Mouse (Mus musculus) brain, embryonic 14.5 days (tissue): ENCODE results near the gene Rai1. TPM values are rescaled to one million over a fixed set of nuclear protein-coding genes. Genes with fewer than 3 reads are reported as not detected.

ENCODE experiments used
- DNase-seq: peaks from one replicate; pipeline ENCODE4 v3.0.0-alpha.2; 2011; ENCODE audit warnings: low read depth
- CTCF ChIP-seq: fragments of 200-500 bp; IDR thresholded peaks from 2 replicates; pipeline ENCODE4 v1.5.1; 2012; ENCODE audit warnings: inconsistent platforms, mild to moderate bottlenecking, moderate library complexity, borderline replicate concordance; ENCODE audit not compliant: insufficient read depth, insufficient read length; ENCODE audit errors: extremely low read depth
- POLR2A ChIP-seq: fragments of 200-500 bp; IDR thresholded peaks from 2 replicates; pipeline ENCODE4 v1.6.1; 2012; ENCODE audit warnings: mild to moderate bottlenecking, inconsistent platforms, borderline replicate concordance; ENCODE audit not compliant: poor library complexity, insufficient read depth, insufficient read length, severe bottlenecking; ENCODE audit errors: extremely low read depth
- polyA plus RNA-seq: library from polyadenylated mRNA; depleted of rRNA; stranded (reverse); fragments of >200 nt; gene quantifications from 2 replicates; pipeline ENCODE4 v1.2.3, GENCODE M21; 2012

Gene Rai1
- polyA plus RNA-seq, 1 experiment, result 78.4 TPM

DNA sequence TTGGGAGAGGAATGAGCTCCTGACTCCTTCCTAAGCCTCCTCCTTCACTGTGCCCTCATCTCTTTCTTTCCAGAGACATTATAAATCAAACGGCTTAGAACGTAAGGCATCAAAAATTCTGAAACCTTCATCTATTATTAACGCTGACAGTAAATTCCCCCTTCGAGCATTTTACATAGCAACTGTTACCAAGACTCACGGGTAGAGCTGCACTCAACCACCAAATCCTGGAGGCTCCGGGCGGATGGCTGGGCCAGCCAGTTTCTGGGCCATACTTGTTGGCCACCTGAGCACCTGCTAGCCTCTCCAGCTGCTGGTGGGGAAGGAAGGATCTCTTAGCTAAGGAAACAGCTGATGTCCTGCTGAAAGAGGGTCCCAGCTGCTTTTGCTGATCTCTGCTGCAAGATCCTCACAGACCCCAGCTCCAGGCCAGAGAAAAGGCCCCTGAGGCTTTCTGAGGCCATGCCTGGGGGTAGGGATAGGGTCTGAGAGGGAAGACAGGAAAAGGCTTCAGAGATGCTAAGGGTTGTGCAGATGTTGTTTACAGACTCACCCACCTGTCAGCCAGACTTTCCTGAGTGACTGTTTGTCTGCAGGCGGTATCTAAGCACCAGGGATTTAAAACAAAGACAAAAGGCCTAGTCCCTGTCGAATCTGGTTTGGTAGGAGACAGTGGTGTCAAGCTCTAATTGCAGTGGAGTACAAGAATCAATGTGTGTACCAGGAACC, 56.5 kb downstream of the Rai1 start:
- peak; percentile 55 for DNase-seq
- TF ChIP-seq POLR2A, result no peak
- no peak for TF ChIP-seq CTCF

DNA sequence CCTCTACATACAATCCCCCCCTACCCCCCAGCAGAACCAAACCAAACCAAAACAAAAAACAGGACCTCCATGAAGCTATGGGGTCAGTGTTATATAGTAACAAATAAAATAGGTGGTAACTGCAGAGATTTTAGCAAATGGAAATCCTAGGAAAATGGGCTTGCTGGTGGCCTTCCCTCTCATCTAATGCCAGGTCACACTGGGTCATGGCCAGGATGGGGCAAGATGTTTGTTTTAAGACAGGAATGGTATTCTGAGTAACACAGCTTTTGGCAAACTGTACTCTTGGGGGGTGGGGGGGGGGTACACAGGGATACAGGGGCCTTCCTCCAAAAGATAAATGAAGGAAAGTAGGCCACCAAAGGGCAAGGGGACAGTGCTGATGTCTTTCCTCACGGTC, 57.7 kb downstream of the Rai1 start:
- TF ChIP-seq POLR2A (no peak), CTCF (no peak)
- DNase-seq, result no peak

DNA sequence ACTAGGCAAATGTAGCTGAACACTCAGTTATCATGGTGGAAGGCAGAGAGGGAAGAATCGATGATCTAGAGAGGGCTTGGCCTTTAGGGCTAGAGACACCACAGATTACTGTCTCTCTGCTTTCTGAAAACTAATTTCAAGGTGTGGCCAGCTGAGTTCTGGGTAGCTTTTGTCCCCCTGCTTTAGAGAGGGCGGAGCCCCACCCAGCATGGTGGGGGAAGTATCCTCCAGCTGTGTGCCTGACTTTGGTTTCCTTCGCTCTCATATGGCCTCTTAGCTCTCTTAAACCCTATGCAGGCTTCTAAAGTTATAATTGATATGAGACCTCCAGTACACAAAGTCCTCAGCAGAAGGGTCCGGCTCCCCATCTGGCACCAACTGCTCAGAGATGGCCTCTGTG, 58.5 kb downstream of the Rai1 start:
- TF ChIP-seq CTCF, result no peak
- TF ChIP-seq POLR2A, result no peak
- DNase-seq, result no peak

DNA sequence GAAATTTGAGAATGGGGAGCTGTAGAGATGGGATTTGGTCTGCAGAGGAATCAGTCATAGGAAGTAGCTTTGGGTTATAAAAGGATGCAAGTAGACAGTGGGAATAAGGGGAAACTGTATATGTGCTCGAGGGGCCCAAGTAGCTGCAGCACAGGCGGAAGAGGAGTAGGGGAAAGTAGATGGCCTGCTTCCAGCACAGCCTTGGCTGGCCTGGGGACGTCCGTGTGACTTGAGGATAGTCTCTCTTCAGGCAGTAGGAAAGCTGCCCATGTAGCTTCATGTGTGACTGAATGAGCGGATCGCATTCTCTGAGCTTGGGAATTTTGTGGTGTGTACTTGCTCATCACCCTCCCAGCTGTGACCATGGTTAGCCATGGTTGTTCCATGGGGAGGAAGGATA, 59.6 kb downstream of the Rai1 start:
- TF ChIP-seq POLR2A, result no peak
- no peak for DNase-seq

DNA sequence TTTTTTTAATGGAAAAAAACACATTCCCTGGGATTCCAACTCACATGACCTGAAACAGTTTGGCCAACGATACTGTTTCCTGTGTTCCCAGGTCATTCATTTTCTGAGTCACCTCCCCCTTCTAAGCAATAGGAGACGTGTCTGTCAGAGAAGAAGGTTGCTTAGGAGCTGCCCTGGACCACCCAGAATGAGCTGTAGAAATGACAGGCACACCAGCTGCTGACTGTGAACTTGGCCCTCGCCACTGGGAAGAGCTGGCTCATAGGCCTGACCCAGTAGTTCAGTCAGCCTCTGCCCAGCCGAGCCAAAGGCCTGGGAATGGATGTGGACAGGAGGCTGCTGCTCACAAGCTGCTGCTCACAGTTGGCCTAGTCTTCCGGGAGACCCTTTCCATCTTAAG, 60.3 kb downstream of the Rai1 start:
- TF ChIP-seq POLR2A (no peak), CTCF (no peak)
- peak; percentile 62 for DNase-seq

DNA sequence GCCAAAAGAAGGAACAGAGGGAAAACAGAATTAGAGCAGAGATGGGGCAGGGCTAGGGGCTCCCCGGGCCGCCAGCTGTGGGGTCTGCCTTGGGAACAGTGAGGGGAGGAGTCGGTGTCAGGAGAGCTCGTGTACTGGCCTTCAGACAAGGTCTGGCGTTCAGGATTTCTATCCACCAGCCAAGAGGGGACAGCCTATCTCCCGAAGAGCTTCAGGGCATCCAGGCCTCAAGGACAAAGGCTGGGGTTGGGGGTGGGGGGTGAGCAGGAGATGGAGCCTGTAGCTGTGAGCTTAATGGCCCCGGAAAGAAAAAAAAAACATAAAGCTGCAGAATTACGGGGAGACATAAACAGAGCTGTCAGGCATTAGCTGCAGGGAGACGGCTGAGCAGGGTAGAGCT, 64.0 kb downstream of the Rai1 start:
- TF ChIP-seq CTCF (no peak), POLR2A (no peak)
- DNase-seq, result peak; percentile 45

DNA sequence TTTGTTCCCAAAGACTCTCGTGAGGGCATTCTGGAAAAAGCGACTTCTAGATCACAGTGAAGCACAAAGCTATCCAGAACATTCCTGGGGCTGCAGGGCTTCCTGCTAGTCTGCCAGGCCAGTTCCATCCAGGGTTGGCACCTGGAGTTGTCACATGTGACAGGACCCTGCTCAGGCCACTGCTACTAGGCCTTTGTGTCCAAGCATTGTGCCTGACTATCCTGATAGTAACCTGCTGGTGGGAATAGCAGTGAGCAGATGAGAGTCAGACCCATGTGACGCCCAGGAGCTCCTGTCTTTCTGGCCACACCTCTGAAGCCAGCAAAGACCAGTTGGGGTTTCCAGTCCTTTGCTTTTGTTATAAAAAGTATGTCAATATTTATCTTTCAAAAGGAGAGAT, 67.3 kb downstream of the Rai1 start:
- TF ChIP-seq POLR2A (no peak), CTCF (no peak)
- no peak for DNase-seq

DNA sequence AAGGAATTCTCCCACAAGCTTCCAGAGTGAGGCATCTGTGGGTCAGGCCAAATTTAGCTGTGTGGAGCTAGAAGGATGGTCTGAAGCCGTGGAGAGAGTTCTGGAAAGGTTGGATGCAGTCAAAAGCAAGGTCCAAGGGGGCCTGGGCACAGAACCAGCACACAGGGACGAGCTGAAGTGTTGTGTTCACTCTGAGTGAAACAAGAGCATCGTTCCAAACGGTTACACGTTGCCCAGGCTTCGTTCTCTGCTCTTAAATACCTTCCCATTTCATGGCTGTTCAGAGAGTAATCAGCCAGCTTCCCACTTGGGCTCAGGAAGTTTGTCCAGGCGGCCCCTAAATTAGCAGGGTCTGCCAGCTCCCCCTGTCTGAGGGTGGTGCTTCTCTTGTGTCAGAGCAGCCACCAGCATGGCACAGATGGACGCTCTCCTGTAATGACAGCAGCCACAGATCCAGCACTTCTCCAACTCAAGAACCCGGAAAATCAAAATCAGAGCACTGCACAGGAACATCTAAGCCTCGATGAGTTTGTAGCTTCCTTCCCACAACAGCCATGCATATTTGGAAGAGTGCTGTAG, 68.9 kb downstream of the Rai1 start:
- TF ChIP-seq POLR2A, result no peak
- TF ChIP-seq CTCF, result no peak
- DNase-seq, result peak; percentile 44

DNA sequence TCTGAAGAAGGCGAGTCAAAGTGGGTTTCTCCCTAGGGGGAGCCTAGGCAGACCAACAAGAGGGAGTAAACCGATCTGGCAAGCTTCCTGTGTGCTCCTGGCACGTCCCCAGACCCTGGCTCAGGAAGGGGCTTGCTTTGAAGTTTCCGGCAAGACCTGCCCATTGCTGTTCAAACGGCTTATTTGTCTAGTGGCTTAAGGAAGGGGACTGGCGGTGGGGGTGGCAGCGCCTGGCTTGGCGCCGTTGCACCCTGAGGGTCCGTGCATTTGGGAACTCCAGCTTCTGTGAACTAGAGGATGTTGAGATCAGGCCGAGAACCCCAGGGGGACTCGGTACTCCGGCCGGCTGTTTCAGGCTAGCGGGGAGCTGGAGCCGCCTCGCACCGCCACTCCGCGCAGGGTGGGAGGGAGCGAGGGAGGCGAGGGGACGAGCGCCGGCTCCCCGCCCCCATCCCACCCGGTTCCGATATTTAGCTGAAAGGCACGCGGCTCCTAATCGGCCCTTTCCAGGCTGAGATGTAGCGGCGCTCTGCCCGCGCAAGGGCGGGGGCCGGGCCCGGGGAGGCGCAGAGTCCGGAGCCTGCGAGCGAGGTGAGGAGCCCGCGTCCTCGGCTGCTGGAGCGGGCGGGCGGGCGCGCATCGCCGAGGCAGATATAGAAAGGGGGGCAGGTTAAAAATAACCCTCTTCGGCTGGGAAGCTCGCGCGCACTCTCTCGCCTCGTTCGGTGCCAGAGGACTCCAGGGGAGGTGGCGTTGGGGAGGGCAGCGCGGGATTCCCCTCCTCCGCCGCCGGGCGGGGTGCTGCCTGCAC, 70.8 kb downstream of the Rai1 start:
- TF ChIP-seq POLR2A (no peak), CTCF (no peak)
- DNase-seq, result peak; percentile 92

DNA sequence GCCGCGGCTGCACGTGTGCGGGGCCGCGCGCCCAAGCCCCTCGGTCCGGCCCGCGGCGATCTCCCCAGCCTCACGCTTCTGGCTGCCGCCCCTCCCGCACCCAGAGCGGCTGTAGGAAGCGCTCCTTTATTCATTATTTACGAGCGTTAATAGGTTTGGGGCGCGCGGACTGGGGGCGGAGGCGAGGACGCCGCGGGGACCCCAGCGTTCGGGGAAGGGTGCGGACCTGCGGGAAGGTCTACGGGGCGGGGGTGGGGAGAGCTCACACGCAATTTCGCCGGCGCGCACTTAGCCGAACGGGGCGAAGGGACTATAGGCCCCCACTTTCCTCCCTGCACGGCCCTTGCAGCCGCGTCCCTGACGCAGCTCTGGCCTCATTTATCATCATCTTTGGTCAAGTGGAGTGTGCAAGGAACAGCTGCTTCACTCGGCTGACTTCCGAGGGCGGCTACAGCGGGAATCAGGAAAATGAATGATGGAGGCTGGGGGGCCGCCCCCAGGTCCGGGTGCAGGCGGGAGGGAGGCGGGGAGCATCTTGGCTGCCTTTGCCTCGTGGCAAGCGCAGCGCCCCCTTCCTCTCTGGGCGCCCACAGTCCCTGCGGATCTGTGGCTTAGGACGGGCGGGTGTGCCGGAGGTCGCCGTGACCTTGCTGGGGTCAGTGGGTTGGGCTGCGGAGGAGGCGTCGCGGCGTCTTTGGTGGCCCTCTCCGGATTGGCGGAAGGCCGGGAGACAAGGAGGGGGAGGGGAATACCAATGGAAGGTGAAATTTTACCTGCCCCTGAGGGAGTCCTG, 71.6 kb downstream of the Rai1 start:
- TF ChIP-seq POLR2A (0 out of 2 replicates have a peak, but pooled peaks have one; percentile 11), CTCF (peak; percentile 27; the same call in 1 of the 2 replicates)
- peak; percentile 89 for DNase-seq
